ENCODE assay signal across 8 mouse cellular contexts in the genomic region with DNA sequence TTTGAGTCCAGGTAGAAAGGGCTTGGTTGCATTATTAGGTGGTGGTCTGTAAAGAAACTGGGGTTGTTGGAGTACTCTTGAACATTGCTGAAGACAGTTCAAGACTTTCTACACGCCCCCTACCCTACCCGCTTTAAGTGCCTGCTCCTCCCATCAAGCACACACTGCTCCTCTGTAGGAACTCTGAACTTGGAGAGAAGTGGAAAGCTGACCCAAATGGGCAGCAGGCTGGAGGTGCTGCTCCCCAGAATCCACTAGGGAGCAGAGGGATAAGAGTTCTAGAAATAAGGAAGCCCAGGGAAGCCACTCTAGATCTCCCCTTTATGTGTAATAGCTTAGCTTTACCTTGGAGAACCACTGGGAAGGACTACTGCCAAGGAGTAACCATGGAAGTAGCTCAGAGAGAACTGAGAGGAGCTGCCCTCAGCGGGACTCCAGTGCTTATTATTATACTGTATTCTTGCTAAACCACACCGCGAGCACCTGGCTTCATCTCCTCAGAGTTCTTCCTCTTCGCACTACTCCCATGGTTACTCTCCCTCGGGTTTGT. TPM values are rescaled to one million over a fixed set of nuclear protein-coding genes. Genes with fewer than 3 reads are reported as not detected.
DNase-seq lines count a peak whose midpoint lies in the region; ATAC-seq lines count a peak whose summit lies in the region.

No protein-coding gene starts in this region.

- 0 out of 2 replicates have a peak, but pooled peaks have one; percentile 28 for ATAC-seq in heart, embryonic 16.5 days (replicated peaks; ENCODE audit: extremely low read depth, insufficient read depth, low FRiP score)
- no peak for ATAC-seq in liver, embryonic 13.5 days (ENCODE audit: low read depth)
- ATAC-seq in stomach, embryonic 15.5 days (ENCODE audit: insufficient read depth, low FRiP score, low read depth): no peak

- H3K27me3 ChIP-seq in heart, embryonic 16.5 days (ENCODE audit: control insufficient read depth, insufficient read depth, low read length): no peaks in the 10 kb centered on the region
- H3K27me3 ChIP-seq in liver, embryonic 13.5 days: peaks cover 68% of the 10 kb centered on the region
- no peaks in the 10 kb centered on the region for H3K27me3 ChIP-seq in stomach, embryonic 15.5 days (replicated peaks)

- peaks cover 27% of the 10 kb centered on the region for H3K4me1 ChIP-seq in heart, embryonic 16.5 days (ENCODE audit: control insufficient read depth, insufficient read depth, low read length)
- H3K4me1 ChIP-seq in liver, embryonic 13.5 days (replicated peaks): peaks cover 28% of the 10 kb centered on the region
- peaks cover 14% of the 10 kb centered on the region for H3K4me1 ChIP-seq in stomach, embryonic 15.5 days

- DNase-seq in adrenal gland, postnatal 10 days: peak; percentile 25
- DNase-seq in adrenal gland, postnatal 25 days: no peak
- peak; percentile 31 for DNase-seq in adipocyte (ENCODE audit: low spot score)
- no peak for DNase-seq in liver, embryonic 13.5 days
- DNase-seq in urinary bladder, postnatal 4 days (ENCODE audit: low spot score in 2 of 2): no peak
- DNase-seq in frontal cortex, postnatal 10 days (ENCODE audit: low spot score in 2 of 2): no peak

- peak overlapping the region; percentile 91 for H3K27ac ChIP-seq in heart, embryonic 16.5 days (ENCODE audit: low read length)
- H3K27ac ChIP-seq in liver, embryonic 13.5 days: no peak overlapping the region
- peak overlapping the region; percentile 92 for H3K27ac ChIP-seq in stomach, embryonic 15.5 days

- 9% methylated on average over 7 of the region's 7 CpGs for WGBS in heart, embryonic 16.5 days
- WGBS in liver, embryonic 13.5 days (ENCODE audit: insufficient replicate concordance): 10% methylated on average over 7 of the region's 7 CpGs
- 12% methylated on average over 7 of the region's 7 CpGs for WGBS in stomach, embryonic 15.5 days

- peak overlapping the region; percentile 87 for H3K9ac ChIP-seq in heart, embryonic 16.5 days (ENCODE audit: low read length)
- peak overlapping the region; percentile 71; the same call in 1 of the 2 replicates for H3K9ac ChIP-seq in liver, embryonic 13.5 days
- peak overlapping the region; percentile 80; the same call in 1 of the 2 replicates for H3K9ac ChIP-seq in stomach, embryonic 15.5 days

- H3K4me2 ChIP-seq in heart, embryonic 16.5 days (ENCODE audit: low read depth, low read length): peak overlapping the region; percentile 76
- H3K4me2 ChIP-seq in liver, embryonic 13.5 days: peak overlapping the region; percentile 67
- H3K4me2 ChIP-seq in stomach, embryonic 15.5 days: peak overlapping the region; percentile 70

- H3K4me3 ChIP-seq in heart, embryonic 16.5 days (ENCODE audit: low read length): peak overlapping the region; percentile 74
- peak overlapping the region; percentile 63 for H3K4me3 ChIP-seq in liver, embryonic 13.5 days (replicated peaks)
- peak overlapping the region; percentile 82 for H3K4me3 ChIP-seq in stomach, embryonic 15.5 days (replicated peaks)

- H3K36me3 ChIP-seq in heart, embryonic 16.5 days (ENCODE audit: control insufficient read depth, insufficient read depth): no peaks in the 10 kb centered on the region
- no peaks in the 10 kb centered on the region for H3K36me3 ChIP-seq in liver, embryonic 13.5 days
- H3K36me3 ChIP-seq in stomach, embryonic 15.5 days: no peaks in the 10 kb centered on the region

- H3K9me3 ChIP-seq in heart, embryonic 16.5 days (replicated peaks; ENCODE audit: control insufficient read depth, low read length): no peaks in the 10 kb centered on the region
- H3K9me3 ChIP-seq in liver, embryonic 13.5 days (replicated peaks): no peaks in the 10 kb centered on the region
- no peaks in the 10 kb centered on the region for H3K9me3 ChIP-seq in stomach, embryonic 15.5 days

RNA-seq across cellular contexts. Expression of a gene that starts 0.7 kb away (rescaled TPM):
- total RNA-seq in adrenal gland, postnatal 10 days (2021): 10 to 100 TPM; 17.5 to 22.7 TPM
- 20.8 and 24.0 TPM in 2 replicates for total RNA-seq in adrenal gland, postnatal 25 days (2021)
- polyA plus RNA-seq in heart, embryonic 16.5 days (2015; fragmentation: Nextera tagmentation; extraction: Ambion mirVana): 8.6 and 10.5 TPM in 2 replicates
- 1.8 and 1.9 TPM in 2 replicates for polyA plus RNA-seq in liver, embryonic 13.5 days (2015; fragmentation: Nextera tagmentation; extraction: Ambion mirVana)
- polyA plus RNA-seq in stomach, embryonic 15.5 days (2015; fragmentation: Nextera tagmentation; extraction: Ambion mirVana): 9.2 and 9.9 TPM in 2 replicates

RNA-seq across cellular contexts. Expression of a gene that starts 8.9 kb away (rescaled TPM):
- 10 to 100 TPM; 74.9 to 84.4 TPM for total RNA-seq in adrenal gland, postnatal 10 days (2021)
- total RNA-seq in adrenal gland, postnatal 25 days (2021): 90.7 and 130 TPM in 2 replicates
- 87.2 and 95.9 TPM in 2 replicates for polyA plus RNA-seq in heart, embryonic 16.5 days (2015; fragmentation: Nextera tagmentation; extraction: Ambion mirVana)
- polyA plus RNA-seq in liver, embryonic 13.5 days (2015; fragmentation: Nextera tagmentation; extraction: Ambion mirVana): 44.1 and 53.5 TPM in 2 replicates
- polyA plus RNA-seq in stomach, embryonic 15.5 days (2015; fragmentation: Nextera tagmentation; extraction: Ambion mirVana): 101 and 113 TPM in 2 replicates

Comparison
In these comparisons a context has a peak if more than half of its experiments do, and no peak if none do; other contexts are left out.
1. DNase-seq: peak in adrenal gland, postnatal 10 days (single experiment) and adipocyte (single experiment); none in adrenal gland, postnatal 25 days (single experiment), liver, embryonic 13.5 days (single experiment), urinary bladder, postnatal 4 days (0 of 2) and frontal cortex, postnatal 10 days (0 of 2).
2. Peak in every context shown above with its lines, with median percentiles within 50 percentile points of each other: H3K4me2 ChIP-seq, H3K4me3 ChIP-seq and H3K9ac ChIP-seq.